9 mouse cellular contexts compared by ENCODE assay signal in genomic region chr5:128598760-128599364, GRCm38 (mm10). TPM values are rescaled to one million over a fixed set of nuclear protein-coding genes. Genes with fewer than 3 reads are reported as not detected.
DNase-seq lines count a peak whose midpoint lies in the region; ATAC-seq and TF ChIP-seq lines count a peak whose summit lies in the region.
"Had no signal": no experiment of that assay in that cellular context is flagged by ENCODE, and none has a peak within 500 bp of the region (broad histone marks: within the 10 kb centered on the region; RNA-seq: fewer than 3 reads in every experiment).

No protein-coding gene starts in this region.

- no peak overlapping the region for H3K27ac ChIP-seq in lung, embryonic 15.5 days
- peak overlapping the region; percentile 93 for H3K27ac ChIP-seq in embryonic facial prominence, embryonic 15.5 days (replicated peaks)
- H3K27ac ChIP-seq in intestine, embryonic 15.5 days: no peak overlapping the region
- no peak overlapping the region for H3K27ac ChIP-seq in stomach, embryonic 14.5 days (ENCODE audit: low read length)

- peak overlapping the region; percentile 98 for H3K4me2 ChIP-seq in lung, embryonic 15.5 days
- H3K4me2 ChIP-seq in embryonic facial prominence, embryonic 15.5 days (replicated peaks): peak overlapping the region; percentile 92
- peak overlapping the region; percentile 98 for H3K4me2 ChIP-seq in intestine, embryonic 15.5 days (replicated peaks)
- peak overlapping the region; percentile 95 for H3K4me2 ChIP-seq in stomach, embryonic 14.5 days (replicated peaks; ENCODE audit: low read depth, low read length)

- no peak for DNase-seq in lung, adult 2 months
- no peak for DNase-seq in adrenal gland, postnatal 25 days
- DNase-seq in urinary bladder, adult 2 months (ENCODE audit: low spot score): no peak
- no peak for DNase-seq in gastrocnemius, postnatal 4 days (ENCODE audit: low spot score in 2 of 2)

- TF ChIP-seq POLR2A in lung, adult 2 months (IDR thresholded peaks at IDR 0.05; ENCODE audit: borderline replicate concordance, extremely low read depth, low read depth, low read length): no peak

- H3K4me1 ChIP-seq in lung, embryonic 15.5 days: peaks cover 46% of the 10 kb centered on the region
- peaks cover 2% of the 10 kb centered on the region; the same call in 1 of the 2 replicates for H3K4me1 ChIP-seq in lung, adult 2 months (ENCODE audit: control insufficient read depth, insufficient read depth, low read length)
- H3K4me1 ChIP-seq in embryonic facial prominence, embryonic 15.5 days: peaks cover 62% of the 10 kb centered on the region
- peaks cover 32% of the 10 kb centered on the region for H3K4me1 ChIP-seq in intestine, embryonic 15.5 days (replicated peaks)
- peaks cover 21% of the 10 kb centered on the region for H3K4me1 ChIP-seq in stomach, embryonic 14.5 days (ENCODE audit: control insufficient read depth, insufficient read depth, low read length)

- H3K4me3 ChIP-seq in lung, embryonic 15.5 days: peak overlapping the region; percentile 64
- H3K4me3 ChIP-seq in lung, adult 2 months (replicated peaks; ENCODE audit: extremely low read depth, low read depth, low read length): no peak overlapping the region
- H3K4me3 ChIP-seq in embryonic facial prominence, embryonic 15.5 days (replicated peaks): peak overlapping the region; percentile 71
- peak overlapping the region; percentile 60 for H3K4me3 ChIP-seq in intestine, embryonic 15.5 days (replicated peaks)
- H3K4me3 ChIP-seq in stomach, embryonic 14.5 days (ENCODE audit: low read depth, low read length): peak overlapping the region; percentile 55
- H3K4me3 ChIP-seq: erythroblast, embryonic 14.5 days had no signal

- no peak for TF ChIP-seq CTCF in lung, adult 2 months (IDR thresholded peaks at IDR 0.05; ENCODE audit: insufficient read depth, low read length)

- H3K9me3 ChIP-seq in lung, embryonic 15.5 days: no peaks in the 10 kb centered on the region
- H3K9me3 ChIP-seq in embryonic facial prominence, embryonic 15.5 days (replicated peaks): no peaks in the 10 kb centered on the region
- no peaks in the 10 kb centered on the region for H3K9me3 ChIP-seq in intestine, embryonic 15.5 days
- H3K9me3 ChIP-seq in stomach, embryonic 14.5 days (ENCODE audit: control insufficient read depth, low read depth, low read length): no peaks in the 10 kb centered on the region

- 1% methylated on average over 20 of the region's 20 CpGs for WGBS in lung, embryonic 15.5 days
- WGBS in lung, adult 2 months: 3% methylated on average over 20 of the region's 20 CpGs
- under 1% methylated on average over 20 of the region's 20 CpGs for WGBS in embryonic facial prominence, embryonic 15.5 days
- 3% methylated on average over 20 of the region's 20 CpGs for WGBS in intestine, embryonic 15.5 days
- 2% methylated on average over 20 of the region's 20 CpGs for WGBS in stomach, embryonic 14.5 days

- H3K36me3 ChIP-seq in lung, embryonic 15.5 days: no peaks in the 10 kb centered on the region
- H3K36me3 ChIP-seq in embryonic facial prominence, embryonic 15.5 days: no peaks in the 10 kb centered on the region
- no peaks in the 10 kb centered on the region for H3K36me3 ChIP-seq in intestine, embryonic 15.5 days
- H3K36me3 ChIP-seq in stomach, embryonic 14.5 days (ENCODE audit: control insufficient read depth, insufficient read depth, low read length): no peaks in the 10 kb centered on the region

- H3K27me3 ChIP-seq in lung, embryonic 15.5 days: peaks cover 61% of the 10 kb centered on the region
- H3K27me3 ChIP-seq in embryonic facial prominence, embryonic 15.5 days: peaks cover 3% of the 10 kb centered on the region; the same call in 1 of the 2 replicates
- peaks cover 46% of the 10 kb centered on the region for H3K27me3 ChIP-seq in intestine, embryonic 15.5 days (replicated peaks)
- H3K27me3 ChIP-seq in stomach, embryonic 14.5 days (ENCODE audit: control insufficient read depth, insufficient read depth, low read length): peaks cover 43% of the 10 kb centered on the region

- no peak overlapping the region for H3K9ac ChIP-seq in lung, embryonic 15.5 days
- peak overlapping the region; percentile 54; the same call in 1 of the 2 replicates for H3K9ac ChIP-seq in embryonic facial prominence, embryonic 15.5 days
- H3K9ac ChIP-seq in intestine, embryonic 15.5 days: no peak overlapping the region; the same call in 1 of the 2 replicates
- no peak overlapping the region for H3K9ac ChIP-seq in stomach, embryonic 14.5 days (replicated peaks; ENCODE audit: low read depth, low read length)

- ATAC-seq in lung, embryonic 15.5 days (ENCODE audit: borderline replicate concordance, extremely low read depth, low FRiP score, low TSS enrichment): no peak
- ATAC-seq in embryonic facial prominence, embryonic 15.5 days (ENCODE audit: insufficient number of reproducible peaks, low FRiP score, low TSS enrichment, low read depth): no peak
- no peak for ATAC-seq in intestine, embryonic 15.5 days
- ATAC-seq in stomach, embryonic 14.5 days (ENCODE audit: insufficient number of reproducible peaks, insufficient read depth, low FRiP score, low read depth): no peak

RNA-seq across cellular contexts. Expression of gene Fzd10, which starts 1.8 kb away (rescaled TPM):
- 0.98 and 1.0 TPM in 2 replicates for polyA plus RNA-seq in lung, embryonic 15.5 days (2015; fragmentation: Nextera tagmentation; extraction: Ambion mirVana)
- polyA plus RNA-seq in lung, adult 2 months (2012; rRNA removed): 0.25 and 1.3 TPM in 2 replicates
- polyA plus RNA-seq in embryonic facial prominence, embryonic 15.5 days (2015; fragmentation: Nextera tagmentation; extraction: Ambion mirVana): 9.0 and 10.4 TPM in 2 replicates
- 0.90 and 1.0 TPM in 2 replicates for polyA plus RNA-seq in intestine, embryonic 15.5 days (2015; fragmentation: Nextera tagmentation; extraction: Ambion mirVana)
- 1.9 and 2.0 TPM in 2 replicates for polyA plus RNA-seq in stomach, embryonic 14.5 days (2014; fragmentation: Nextera tagmentation; extraction: Ambion mirVana)
- total RNA-seq in adrenal gland, postnatal 25 days (2021): 0.76 TPM in 2 replicates
- polyA plus RNA-seq in urinary bladder, adult 2 months (2012; rRNA removed): 2.0 and 2.6 TPM in 2 replicates
- 10 to 100 TPM; 16.5 to 21.5 TPM for total RNA-seq in gastrocnemius, postnatal 4 days (2021)
- polyA plus RNA-seq: erythroblast, embryonic 14.5 days had no signal
